Mouse (Mus musculus) T-cell, adult 2 months (primary cell): ENCODE measurements around the gene Chst8.

Experiments
- DNase-seq: peaks from one replicate; pipeline ENCODE4 v3.0.0; 2022; ENCODE audit warnings: low spot score

The Chst8 gene

DNA sequence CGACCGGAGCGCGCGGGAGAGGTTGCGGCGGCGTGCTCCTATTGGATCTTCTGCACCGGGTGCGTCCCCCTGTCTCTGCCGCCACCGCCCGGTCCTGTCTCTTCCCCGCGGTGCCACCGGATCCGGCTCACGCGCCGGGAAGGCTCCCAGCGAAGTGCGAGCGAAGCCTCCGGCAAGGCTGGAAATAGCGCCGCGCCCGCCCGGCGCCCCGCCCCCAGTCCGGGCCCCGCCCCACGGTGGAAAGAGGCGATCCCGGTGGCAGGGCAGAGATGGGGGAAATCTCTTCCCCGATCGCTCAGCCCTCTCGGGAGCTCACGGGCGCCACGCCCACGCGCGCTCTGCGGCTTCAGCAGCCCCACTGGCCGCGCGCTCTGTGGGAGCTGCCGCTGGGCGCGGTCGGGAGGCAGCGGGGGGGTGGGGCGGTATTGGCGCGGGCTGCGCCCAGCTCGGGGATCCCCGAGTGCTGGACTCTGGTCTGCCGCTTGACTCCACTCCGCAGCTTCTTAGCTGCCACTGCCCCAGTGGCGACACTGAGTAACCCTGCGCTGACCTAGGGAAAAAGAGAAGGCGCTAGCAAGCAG, at the start of gene Chst8:
Gene Chst8, minus strand, starts transcription at position 181 of the 581 bp plus-strand sequence.
- DNase-seq: no peak

DNA sequence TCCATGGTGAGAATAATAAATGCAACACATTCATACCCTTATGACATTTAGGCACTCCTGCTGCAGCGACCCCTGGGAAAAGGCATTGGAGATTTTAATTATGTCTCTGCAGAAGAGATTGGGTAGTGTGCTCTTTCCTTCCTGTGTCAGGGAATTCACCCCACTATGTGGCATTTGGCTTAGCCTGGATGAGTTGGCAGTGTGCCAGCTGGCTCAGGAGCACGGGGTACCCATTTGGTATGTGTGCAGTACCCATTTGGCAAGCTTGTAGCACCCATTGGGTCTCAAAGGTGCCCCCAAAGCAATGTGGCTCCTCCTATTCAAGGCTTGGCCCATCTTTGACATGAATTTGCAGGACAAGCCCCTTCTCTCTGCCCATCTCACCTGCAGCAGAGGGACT, 45.8 kb upstream of the Chst8 start:
- no peak for DNase-seq

DNA sequence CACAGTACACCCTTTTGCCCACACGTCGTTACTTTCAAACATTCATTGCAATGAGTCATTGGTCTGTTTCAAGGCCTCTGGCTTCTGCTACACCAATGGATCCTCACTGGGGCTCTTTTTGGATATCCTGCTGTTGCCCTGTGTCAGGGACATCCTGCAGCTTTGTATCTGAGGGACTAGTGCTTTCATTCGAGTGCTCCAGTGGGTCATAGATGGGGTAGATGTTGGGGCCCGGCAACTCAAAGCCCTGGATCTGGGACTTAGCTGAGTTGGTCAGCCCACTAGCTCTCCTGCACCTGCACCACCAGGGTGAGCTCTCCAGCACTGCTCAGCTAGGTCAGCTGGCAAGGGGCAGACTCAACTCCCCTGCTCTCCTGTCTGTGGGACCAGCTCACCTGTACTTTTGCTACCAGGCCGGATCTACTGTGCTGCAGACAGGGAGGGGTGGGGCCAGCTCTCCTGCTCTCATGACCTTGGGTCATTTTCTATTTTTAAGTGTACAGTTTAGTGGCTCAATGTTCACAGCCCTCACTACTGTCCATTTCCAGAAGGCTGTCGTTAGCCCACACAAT, 42.4 kb upstream of the Chst8 start:
- no peak for DNase-seq

DNA sequence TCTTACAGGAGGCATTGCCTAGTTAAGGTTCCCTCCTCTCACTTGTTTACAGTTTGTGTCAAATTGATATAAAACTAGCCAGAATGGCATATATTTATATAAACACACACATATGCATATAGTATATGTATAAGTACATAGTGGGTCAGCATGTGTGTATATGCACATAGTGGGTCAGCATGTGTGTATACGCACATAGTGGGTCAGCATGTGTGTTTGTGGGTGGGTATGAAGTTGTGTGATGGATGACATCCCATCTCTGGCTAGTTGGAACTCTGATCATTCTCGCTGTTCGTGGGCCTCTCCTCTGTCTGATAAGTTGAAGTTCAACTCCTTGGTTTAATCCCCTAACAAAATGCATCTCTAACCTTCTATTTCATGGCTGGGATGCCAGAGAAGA, 40.9 kb upstream of the Chst8 start:
- DNase-seq: no peak

DNA sequence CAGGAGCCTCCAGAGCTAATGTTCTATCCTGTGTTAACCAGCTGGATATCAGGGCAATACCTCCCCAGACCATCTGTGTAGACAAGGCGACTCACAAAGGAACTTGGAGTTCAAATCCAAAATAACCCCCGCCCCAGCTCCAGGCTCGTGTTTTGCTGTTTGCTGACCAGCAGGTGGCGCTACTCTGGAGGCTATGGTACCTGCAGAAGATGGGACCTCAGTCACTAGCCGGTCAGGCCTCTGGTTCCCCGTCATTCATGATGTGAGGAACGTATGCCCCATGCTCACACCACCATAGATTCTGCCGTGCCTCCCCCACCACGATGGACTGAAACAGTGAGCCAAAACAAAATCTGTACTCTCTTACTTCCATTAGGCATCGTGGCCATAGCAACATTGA, 37.1 kb upstream of the Chst8 start:
- no peak for DNase-seq

DNA sequence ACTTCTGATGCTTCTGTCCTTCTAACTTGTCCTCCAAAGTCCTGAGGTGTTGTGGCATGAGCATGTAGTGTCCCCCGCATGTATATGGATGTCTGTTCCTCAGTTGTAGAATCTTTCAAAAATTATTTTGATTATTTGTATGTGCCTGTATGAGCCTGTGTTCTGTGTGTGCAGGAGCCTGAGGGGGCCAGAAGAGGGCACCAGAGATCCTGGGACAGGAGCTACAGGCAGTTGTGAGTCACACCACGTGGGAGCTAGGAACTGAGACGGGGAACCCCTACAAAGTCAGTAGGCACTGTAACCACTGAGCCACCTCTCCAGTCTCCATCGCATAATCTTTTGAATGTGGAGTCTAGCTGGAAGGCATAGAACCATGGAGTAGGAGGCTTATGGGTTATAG, 36.3 kb upstream of the Chst8 start:
- no peak for DNase-seq

DNA sequence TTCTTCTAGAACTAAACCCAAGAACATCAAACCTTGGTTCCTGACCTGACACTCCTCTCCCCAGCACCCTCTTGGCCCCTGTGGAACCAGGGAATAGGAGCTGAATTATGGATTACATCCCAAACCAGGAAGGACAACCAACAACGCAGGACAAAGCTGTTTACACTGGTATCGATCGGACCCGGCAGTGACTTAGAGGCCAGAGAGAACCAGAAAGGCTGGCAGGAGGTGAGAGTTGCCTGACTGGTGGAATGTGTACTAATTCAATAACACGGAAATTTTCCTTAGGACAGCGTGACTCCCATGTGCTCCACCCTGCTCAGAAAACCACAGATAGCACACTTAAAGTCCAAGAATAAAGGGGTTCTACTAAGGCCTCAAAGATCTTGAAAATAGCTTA, 35.4 kb upstream of the Chst8 start:
- DNase-seq: no peak

DNA sequence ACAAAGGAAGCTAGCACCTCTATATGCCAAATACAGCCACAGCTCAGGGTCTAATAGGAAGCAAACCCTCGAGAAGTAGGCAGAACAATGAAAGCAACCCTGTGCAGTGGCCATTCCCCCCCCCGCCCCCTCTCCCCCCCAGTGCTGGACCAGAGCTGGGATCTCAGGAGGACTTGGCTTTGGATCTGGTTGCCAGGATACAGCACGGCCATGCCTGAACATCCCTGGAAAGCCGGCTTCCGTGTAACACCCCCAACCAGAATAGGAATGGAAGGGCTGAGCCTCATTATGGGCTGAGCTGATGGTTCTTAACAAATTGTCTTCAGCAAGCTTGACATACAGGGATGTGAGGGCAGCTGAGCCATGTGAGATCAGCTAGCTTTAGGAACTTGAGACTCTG, 34.9 kb upstream of the Chst8 start:
- no peak for DNase-seq

DNA sequence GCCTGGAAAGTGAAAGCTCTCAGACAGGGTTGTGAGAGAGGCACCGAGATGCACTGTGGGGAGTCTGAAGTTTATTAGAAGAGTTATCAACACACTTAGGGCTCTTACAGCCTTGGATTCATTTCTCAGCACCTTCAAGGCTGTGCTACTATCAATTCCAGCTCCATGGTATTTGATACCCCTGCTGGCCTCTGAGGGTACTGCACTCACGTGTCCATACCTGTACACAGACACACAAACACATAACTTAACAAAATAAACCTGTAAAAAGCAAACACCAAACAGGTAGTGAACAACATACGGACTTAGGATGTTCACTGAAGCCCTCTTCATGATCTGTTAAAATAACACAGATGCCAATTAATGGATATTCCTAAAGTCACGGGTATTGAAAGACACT, 26.2 kb upstream of the Chst8 start:
- no peak for DNase-seq

DNA sequence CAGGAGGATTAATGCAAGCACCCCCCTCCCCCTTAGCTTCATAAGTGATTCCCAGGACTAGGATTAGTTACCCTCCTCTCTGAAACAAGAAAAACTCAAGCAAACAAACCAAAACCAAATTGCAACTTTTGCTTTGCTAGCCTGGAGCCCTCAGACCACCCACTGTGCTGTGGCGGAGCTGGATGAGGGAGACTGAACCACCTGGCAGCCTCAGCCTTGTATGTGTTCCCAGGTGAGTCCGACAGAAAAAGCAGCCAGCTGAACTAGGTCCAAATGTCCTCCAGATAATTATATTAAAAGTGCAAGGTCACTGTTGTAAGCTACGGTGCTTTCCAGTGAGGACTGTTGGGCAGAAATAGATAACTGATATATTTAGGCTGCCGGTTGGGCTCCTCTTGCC, 25.7 kb upstream of the Chst8 start:
- no peak for DNase-seq

DNA sequence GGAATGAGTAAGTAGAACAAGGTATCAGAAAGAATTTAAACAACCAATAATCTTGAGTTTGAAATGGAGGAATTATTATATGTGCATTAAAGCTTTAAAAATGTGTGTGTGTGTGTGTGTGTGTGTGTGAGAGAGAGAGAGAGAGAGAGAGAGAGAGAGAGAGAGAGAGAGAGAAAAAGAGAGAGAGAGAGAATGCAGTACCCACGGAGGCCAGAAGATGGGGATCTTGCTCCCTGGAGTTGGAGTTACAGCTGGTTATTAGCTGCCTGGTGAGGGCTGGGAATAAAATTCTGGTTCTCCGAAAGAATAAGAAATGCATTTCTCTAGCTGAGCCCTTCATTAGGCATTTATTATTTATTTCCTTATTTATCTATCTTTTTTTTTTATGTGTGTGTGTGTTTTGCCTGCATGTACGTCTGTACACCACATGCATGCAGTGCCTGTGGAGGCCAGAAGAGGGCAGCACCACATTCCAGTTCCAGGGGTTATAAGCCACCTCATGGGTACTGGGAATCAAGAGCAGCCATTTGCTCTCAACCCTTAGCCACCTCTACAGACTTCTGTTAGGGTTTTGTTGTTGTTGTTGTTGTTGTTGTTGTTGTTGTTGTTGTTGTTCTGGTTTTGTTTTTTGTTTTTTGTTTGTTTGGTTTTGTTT, 13.9 kb upstream of the Chst8 start:
- DNase-seq: no peak

DNA sequence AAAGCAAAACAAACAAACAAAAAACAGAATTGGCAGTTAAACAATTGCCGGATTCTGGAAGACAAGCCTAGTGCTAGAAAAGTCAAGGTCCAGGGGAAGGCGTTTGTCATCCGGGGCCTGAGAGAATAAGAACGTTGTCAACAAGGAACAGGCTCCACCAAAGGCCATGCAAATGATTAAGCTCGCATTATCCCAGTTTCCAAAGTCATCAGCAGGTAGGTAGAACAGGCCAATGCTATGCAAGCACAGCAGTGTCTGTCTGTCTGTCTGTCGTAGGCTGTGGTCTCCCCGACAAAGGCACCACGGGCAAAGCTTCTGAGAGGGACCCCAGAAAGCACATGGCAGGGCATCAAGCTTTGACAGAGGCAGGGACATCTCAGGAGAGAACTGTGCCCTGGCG, 9.1 kb upstream of the Chst8 start:
- no peak for DNase-seq

DNA sequence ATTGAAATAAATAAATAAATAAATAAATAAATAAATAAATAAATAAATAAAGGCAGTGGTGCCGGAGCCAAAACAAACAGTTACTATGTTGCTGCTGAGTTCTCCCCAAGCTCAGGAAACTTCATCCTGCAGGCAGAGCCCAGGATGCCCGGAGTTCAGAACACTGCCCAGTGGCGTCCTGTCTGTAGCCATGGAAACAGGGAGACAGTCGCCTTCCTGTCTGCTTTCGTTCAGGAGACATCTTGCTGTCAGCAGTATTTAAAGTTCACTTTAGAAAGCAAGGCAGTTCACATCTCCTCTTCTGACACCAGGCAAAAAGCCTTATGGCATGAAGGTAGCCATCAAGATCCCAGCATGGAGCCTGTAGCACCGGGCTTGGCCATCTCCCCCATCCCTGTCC, 8.0 kb upstream of the Chst8 start:
- DNase-seq: no peak

DNA sequence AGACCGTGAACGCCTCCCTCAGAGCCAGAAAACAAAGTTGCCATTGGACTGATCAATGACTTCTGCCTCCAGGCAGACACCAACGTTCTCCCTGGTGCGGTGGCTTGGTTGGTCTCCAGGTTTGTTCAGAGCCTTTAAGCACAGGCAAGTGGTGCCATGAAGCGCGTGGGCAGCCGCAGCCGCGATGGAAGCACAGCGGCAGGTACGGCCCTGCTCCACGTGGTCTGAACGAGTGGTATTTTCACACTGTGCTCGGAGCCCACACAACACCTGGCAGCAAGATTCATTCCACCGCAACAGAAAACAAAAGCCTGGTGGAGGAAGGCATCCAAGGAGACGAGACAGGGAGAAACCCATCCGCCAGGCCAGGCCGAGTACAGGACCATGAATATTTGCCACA, 7.3 kb upstream of the Chst8 start:
- DNase-seq: no peak

DNA sequence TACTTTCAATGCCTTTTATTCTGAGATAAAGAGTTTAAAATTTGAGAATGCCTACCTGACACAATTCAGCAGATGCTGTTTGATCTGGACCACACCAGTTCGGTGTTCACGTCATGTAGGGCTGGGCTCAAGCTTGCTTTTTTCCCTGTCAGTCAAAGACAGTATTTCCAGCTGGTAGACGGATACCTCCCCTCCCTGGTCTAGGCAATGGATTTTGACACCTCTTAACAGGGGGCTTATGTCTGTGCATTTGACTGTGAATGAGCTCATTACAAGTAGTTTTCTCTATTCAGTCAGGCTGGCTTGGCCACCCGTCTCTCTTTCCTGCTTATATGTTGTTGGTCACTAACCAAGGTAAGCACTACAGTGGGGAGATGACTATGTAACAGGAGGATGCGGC, 6.1 kb upstream of the Chst8 start:
- no peak for DNase-seq

DNA sequence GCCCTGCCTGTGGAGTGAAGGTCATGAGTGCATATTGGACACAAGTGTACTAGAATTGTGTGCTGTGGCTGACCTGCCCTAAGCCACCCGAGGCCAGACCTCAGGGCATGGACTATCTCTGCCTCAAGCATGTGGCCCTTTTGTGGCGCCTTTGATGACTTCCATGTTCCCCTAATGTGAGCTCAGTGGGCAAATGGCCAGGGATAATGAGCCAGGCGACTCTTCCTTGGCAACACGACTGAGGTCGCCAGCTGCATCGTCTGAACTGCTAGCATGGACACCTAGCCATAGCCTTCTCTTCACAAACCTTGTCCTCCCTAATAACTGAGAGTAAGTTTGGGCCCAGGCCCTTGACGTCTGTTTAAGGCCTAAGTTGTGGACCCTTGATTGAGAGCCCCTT, 4.5 kb upstream of the Chst8 start:
- no peak for DNase-seq

DNA sequence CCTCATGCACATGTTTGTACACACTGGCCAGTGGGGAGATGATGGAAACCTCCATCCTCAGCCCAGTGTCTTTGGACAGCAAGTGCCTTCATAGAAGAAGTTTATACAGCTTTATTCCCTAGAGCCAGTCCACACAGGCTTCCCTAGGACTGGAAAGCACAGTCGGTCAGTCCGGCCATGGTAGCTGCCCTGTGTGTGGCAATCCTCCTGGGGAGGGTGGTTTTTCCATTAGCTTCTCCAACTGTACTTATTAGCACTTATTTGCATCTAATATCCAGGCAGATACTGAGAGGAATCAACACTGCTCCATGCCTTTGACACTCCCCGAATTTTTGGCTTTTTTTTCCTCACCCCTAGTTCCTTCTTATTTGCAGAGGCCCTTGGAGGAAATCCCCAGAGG, 2.3 kb upstream of the Chst8 start:
- no peak for DNase-seq

DNA sequence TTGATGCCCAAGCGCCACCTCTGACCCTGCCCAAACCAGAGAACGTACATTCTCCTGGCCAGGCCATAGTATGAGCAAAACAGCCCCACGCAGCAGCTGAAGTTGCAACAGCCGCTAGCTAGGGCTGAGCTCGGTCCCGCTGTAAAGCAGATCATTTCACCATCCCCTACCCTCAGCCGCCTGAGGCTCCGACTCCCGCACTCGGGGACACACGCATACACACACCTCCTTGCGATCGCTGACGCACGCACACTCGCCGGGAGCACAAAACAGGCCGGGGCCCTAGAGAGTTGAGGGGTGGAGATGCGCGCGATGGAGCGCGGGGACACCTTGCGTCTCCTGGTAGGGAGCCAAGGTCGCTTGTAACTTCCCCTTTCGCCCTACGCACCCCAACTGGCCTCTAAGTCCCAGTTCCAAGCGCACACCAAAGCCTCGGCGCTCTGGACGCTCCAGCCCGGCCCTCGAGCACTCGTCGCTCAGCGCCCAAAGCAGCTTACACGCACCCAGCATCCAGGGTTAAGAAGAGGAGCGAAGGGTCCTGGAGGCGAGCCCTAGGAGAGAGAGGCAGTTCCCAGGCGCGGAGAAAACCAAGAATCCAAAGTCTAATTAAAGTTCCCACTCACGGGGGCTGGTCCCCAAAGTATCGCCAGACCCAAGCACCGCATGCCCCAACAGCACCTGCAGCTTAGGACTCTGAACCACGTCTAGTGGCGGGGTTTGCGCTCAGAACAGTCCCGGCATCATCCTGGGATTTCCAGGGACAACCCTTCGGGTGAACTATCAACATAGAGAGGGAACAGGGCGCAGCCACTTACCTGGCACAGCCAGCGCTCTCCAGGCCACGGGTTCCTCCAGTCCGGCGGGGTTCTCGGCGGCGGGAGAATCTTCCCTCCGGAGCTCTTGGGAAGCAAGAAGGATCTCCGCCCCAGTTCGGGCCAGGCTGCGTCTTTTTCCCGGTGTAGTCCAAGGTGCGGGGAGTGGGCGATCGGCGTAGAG, 682 bp downstream of the Chst8 start:
- DNase-seq: no peak

DNA sequence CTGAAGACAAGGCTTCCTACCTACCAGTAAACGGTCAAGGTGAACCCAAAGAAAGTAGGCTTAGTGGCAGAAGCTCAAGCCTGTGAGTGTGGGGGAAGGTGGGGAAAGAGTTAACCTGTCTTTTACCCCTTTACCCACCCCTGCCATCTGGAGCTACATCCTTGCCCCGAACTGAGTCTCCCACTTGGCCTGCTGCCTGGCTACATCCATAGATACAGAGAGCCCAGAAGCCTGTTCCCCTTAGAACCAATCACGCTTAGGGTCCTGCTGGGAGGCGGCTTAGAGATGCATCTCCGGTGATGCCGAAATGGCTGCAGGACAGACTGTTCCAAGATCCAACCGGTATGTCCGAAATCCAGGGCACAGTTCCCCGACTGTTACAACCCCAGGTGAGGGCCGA, 1.5 kb downstream of the Chst8 start:
- no peak for DNase-seq

DNA sequence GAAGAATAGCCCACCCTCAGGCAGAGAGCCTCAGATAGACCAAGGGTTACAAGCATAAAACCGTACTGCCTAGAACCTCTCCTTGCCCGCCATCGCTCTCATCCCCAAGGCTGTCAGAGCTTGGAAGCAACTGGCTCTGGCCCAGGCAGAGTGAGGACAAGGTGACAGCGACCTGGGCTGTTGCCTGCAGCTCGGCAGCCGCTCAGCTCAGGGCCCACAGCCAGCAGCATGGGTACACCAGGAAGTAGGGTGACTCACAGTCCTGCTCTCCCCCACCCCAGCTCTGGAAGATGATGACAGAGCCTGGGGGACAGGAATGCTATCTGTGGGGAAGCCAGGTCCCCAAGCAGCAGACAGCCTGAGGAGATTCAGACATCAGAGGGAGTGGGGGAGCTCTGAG, 6.2 kb downstream of the Chst8 start:
- DNase-seq: no peak

DNA sequence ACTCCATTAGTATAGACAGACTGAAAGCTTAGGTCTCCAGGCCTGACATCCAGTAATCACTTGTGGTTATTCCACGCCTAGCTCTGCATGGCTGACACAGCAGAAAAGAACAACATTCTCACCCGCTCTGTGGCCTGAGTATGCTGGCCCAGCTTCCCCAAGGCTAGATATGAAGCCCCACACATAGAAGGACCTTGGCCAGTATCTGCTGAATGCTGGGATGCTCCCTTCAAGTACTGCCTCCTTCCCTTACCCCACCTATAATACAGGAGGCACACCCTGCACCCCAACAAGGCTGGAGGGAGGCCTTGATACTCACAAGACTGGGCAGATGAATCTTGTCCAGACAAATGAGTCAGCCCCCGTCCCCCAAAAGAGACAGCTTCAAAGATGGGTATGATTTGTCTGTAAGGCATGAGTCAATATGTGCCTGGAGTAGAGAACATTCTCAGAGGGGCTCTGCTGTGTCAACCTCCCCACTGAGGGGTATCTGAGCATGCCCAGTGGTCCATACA, 6.8 kb downstream of the Chst8 start:
- DNase-seq: no peak

DNA sequence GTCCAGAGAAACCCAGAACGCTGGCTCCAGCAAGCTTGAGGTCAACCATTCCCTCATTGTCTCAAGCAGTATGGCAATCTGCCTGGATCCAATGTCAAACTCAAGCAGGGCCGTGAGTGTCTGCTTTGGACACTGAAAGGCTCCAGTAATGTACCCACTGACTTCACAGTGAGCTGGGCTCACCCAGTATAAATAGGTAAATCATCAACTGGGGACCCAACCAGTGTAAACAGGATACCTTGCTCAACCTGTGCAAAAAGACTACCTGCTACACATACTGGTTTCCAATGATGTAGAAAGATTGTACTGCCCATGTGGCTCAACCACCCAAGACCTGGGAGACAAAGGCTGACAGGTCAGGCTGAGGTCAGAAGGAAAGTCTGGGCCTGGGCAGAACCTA, 7.5 kb downstream of the Chst8 start:
- DNase-seq: no peak
